Mouse (Mus musculus): Measurements from ENCODE around the gene Elovl4. TPM values are rescaled to one million over a fixed set of nuclear protein-coding genes. Genes with fewer than 3 reads are reported as not detected.

Gene Elovl4
- total RNA-seq, 2 experiments from 2014 or later: 0.35 to 0.60 TPM

Other genes with a start within 250 kb of the Elovl4 start
- gene Ttk, start 28.4 kb upstream of the Elovl4 start, total RNA-seq (2021): 1 to 10 TPM; 5.1 to 5.2 TPM
- 10 to 100 TPM; 36.3 to 53.4 TPM for gene Bckdhb, start 118.9 kb upstream of the Elovl4 start, total RNA-seq (2021)